Mouse (Mus musculus) ES-E14 (cell line): Measurements from ENCODE around the gene Plvap.

Source experiments
- CHD2 ChIP-seq: IDR thresholded peaks from 2 replicates; pipeline ENCODE4 v1.6.1; 2014; ENCODE audit warnings: mild to moderate bottlenecking, low read depth, low read length, inconsistent platforms
- ZC3H11A ChIP-seq: IDR thresholded peaks from 2 replicates; pipeline ENCODE4 v1.6.1; 2012; ENCODE audit warnings: low read depth, mild to moderate bottlenecking, inconsistent platforms, low read length, borderline replicate concordance
- ZNF384 ChIP-seq: IDR thresholded peaks from 2 replicates; pipeline ENCODE4 v1.6.1; 2012; ENCODE audit warnings: low read depth, low read length, inconsistent platforms

DNA sequence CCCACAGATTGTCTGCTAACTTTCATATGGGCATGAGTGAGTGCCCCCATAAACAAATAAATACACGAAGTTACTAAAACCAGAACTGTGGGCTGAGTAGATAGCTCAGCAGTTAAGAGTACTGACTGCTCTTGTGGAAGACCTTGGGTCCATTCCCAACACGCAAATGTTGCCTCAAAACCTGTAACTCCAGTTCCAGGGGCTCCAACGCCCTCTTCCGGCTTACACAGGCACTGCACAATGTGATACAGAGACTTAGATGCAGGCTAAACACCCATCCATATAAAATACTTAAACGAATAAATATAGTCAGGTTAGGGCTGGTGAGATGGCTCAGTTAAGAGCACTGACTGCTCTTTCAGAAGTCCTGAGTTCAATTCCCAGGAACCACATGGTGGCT, 3.5 kb upstream of the Plvap start:
- TF ChIP-seq ZNF384: no peak
- no peak for TF ChIP-seq ZC3H11A
- no peak for TF ChIP-seq CHD2
